Mouse (Mus musculus) CH12.LX (cell line): Measurements from ENCODE around the gene Fiz1. TPM values are rescaled to one million over a fixed set of nuclear protein-coding genes. Genes with fewer than 3 reads are reported as not detected.
A peak's percentile ranks its signal among the peaks of the same experiment; 100 is the strongest.

ENCODE experiments used
- DNase-seq: peaks from one replicate; pipeline ENCODE4 v3.0.0-alpha.2; 2013; ENCODE audit errors: extremely low read depth
- H3K27ac ChIP-seq: 2 replicates; pipeline ENCODE4 v1.5.1; 2012; ENCODE audit warnings: low read depth, mild to moderate bottlenecking, control low read depth, moderate library complexity; ENCODE audit not compliant: insufficient read depth
- H3K27me3 ChIP-seq: replicated peaks from 2 replicates; pipeline ENCODE3; 2012; ENCODE audit warnings: inconsistent platforms
- H3K36me3 ChIP-seq, 2 experiments: replicated peaks in 1 of 2; 2 replicates each; pipeline versions ENCODE3 to v1.6.1; 2012; ENCODE audit warnings: inconsistent platforms in 1 of 2, low read length in 1 of 2, mild to moderate bottlenecking in 1 of 2, mixed read lengths in 1 of 2, moderate library complexity in 1 of 2; ENCODE audit not compliant: control insufficient read depth in 1 of 2, insufficient read depth in 1 of 2
- H3K4me1 ChIP-seq, 2 experiments: 2 replicates each; pipeline ENCODE4 v1.6.1; 2012; ENCODE audit warnings: inconsistent platforms in 1 of 2, moderate library complexity in 1 of 2; ENCODE audit not compliant: insufficient read depth in 2 of 2, control insufficient read depth in 1 of 2
- H3K4me2 ChIP-seq: 2 replicates; pipeline ENCODE4 v1.6.1; 2012; ENCODE audit warnings: low read depth, mild to moderate bottlenecking, control low read depth; ENCODE audit not compliant: poor library complexity, insufficient read depth, severe bottlenecking
- H3K4me3 ChIP-seq, 3 experiments: fragments of 150-350 bp in 1 of 3; sonication (generic) in 1 of 3; replicated peaks in 1 of 3; 2 replicates each; pipeline versions ENCODE3 to v1.5.1; 2011 to 2012; ENCODE audit warnings: low read depth in 2 of 3, low read length in 2 of 3, mild to moderate bottlenecking in 2 of 3, moderate library complexity in 2 of 3, control low read depth in 1 of 3, improper control_type of control experiment in 1 of 3, inconsistent platforms in 1 of 3, mixed read lengths in 1 of 3; ENCODE audit not compliant: poor library complexity in 1 of 3
- H3K79me2 ChIP-seq: replicated peaks from 2 replicates; pipeline ENCODE4 v1.6.1; 2012; ENCODE audit warnings: mild to moderate bottlenecking, moderate library complexity; ENCODE audit not compliant: control insufficient read depth, poor library complexity, insufficient read depth, severe bottlenecking; ENCODE audit errors: extremely low read depth
- H3K9ac ChIP-seq: 2 replicates; pipeline ENCODE4 v1.6.1; 2012; ENCODE audit warnings: low read depth, mild to moderate bottlenecking, control low read depth, moderate library complexity; ENCODE audit not compliant: insufficient read depth
- H3K9me3 ChIP-seq: replicated peaks from 2 replicates; pipeline ENCODE3; 2012; ENCODE audit warnings: low read length, inconsistent platforms, mixed read lengths
- CTCF ChIP-seq, 2 experiments: IDR thresholded peaks in 1 of 2; conservative IDR thresholded peaks in 1 of 2; 2 replicates each; pipeline ENCODE4 v1.5.1; 2011 to 2012; ENCODE audit warnings: low read depth in 2 of 2, low read length in 2 of 2, improper control_type of control experiment in 1 of 2, inconsistent platforms in 1 of 2, mild to moderate bottlenecking in 1 of 2, moderate library complexity in 1 of 2
- E2F4 ChIP-seq: IDR thresholded peaks from 2 replicates; pipeline ENCODE4 v1.6.1; 2011; ENCODE audit warnings: low read depth, low read length, improper control_type of control experiment; ENCODE audit not compliant: insufficient replicate concordance
- HCFC1 ChIP-seq: IDR thresholded peaks from 2 replicates; pipeline ENCODE4 v1.6.1; 2012; ENCODE audit warnings: low read depth, mild to moderate bottlenecking, inconsistent platforms, low read length, improper control_type of control experiment
- IRF4 ChIP-seq: IDR thresholded peaks from 2 replicates; pipeline ENCODE4 v1.6.1; 2014; ENCODE audit warnings: low read depth, mild to moderate bottlenecking, inconsistent platforms, low read length, improper control_type of control experiment
- KAT2A ChIP-seq: IDR thresholded peaks from 2 replicates; pipeline ENCODE4 v1.6.1; 2012; ENCODE audit warnings: low read length, improper control_type of control experiment, inconsistent platforms; ENCODE audit not compliant: insufficient replicate concordance
- MYC ChIP-seq: IDR thresholded peaks from 2 replicates; pipeline ENCODE4 v1.6.1; 2011; ENCODE audit warnings: low read depth, mild to moderate bottlenecking, improper control_type of control experiment, low read length
- NRF1 ChIP-seq: IDR thresholded peaks from 2 replicates; pipeline ENCODE4 v1.6.1; 2014; ENCODE audit warnings: low read depth, mild to moderate bottlenecking, inconsistent platforms, low read length, improper control_type of control experiment, moderate library complexity
- PAX5 ChIP-seq: IDR thresholded peaks from 2 replicates; pipeline ENCODE4 v1.6.1; 2012; ENCODE audit warnings: low read length, inconsistent platforms, mixed read lengths
- POLR2A ChIP-seq: IDR thresholded peaks from 2 replicates; pipeline ENCODE4 v1.6.1; 2011; ENCODE audit warnings: low read depth, mild to moderate bottlenecking, improper control_type of control experiment, low read length
- POLR2AphosphoS2 ChIP-seq: IDR thresholded peaks from 2 replicates; pipeline ENCODE4 v1.6.1; 2011; ENCODE audit warnings: low read depth, low read length, improper control_type of control experiment
- SIN3A ChIP-seq: IDR thresholded peaks from 2 replicates; pipeline ENCODE4 v1.6.1; 2012; ENCODE audit warnings: low read length, improper control_type of control experiment, inconsistent platforms
- USF1 ChIP-seq: IDR thresholded peaks from 2 replicates; pipeline ENCODE4 v1.6.1; 2014; ENCODE audit warnings: low read depth, mild to moderate bottlenecking, inconsistent platforms, low read length, improper control_type of control experiment
- ZKSCAN1 ChIP-seq: IDR thresholded peaks from 2 replicates; pipeline ENCODE4 v1.6.1; 2012; ENCODE audit warnings: low read depth, inconsistent platforms, low read length, improper control_type of control experiment, borderline replicate concordance
- ZMIZ1 ChIP-seq: IDR thresholded peaks from 2 replicates; pipeline ENCODE4 v1.6.1; 2012; ENCODE audit warnings: low read depth, mild to moderate bottlenecking, inconsistent platforms, low read length, improper control_type of control experiment
- ZNF384 ChIP-seq: IDR thresholded peaks from 2 replicates; pipeline ENCODE4 v1.6.1; 2012; ENCODE audit warnings: low read depth, low read length, improper control_type of control experiment, inconsistent platforms
- dilution Hi-C: fragments of 300-500 bp; cut with MboI; formaldehyde crosslinking; loops from 2 replicates; pipeline ENCODE4 v1.14.3; 2020; ENCODE audit warnings: low sequenced_read_pairs; ENCODE audit not compliant: extremely low pct_unique_long_range_greater_than_20kb, extremely low pct_ligation_motif_present
- in situ Hi-C: fragments of 300-500 bp; cut with MboI; formaldehyde crosslinking; loops from 3 replicates; pipeline ENCODE4 v1.14.3; 2019; ENCODE audit warnings: low sequenced_read_pairs, low pct_ligation_motif_present, low pct_unique_long_range_greater_than_20kb, mixed read lengths
- polyA plus RNA-seq: library from polyadenylated mRNA; unstranded; fragments of >175 nt; gene quantifications from 2 replicates; pipeline ENCODE4 v1.2.1, GENCODE M21; 2012; ENCODE audit warnings: low read depth; ENCODE audit not compliant: insufficient read length
- total RNA-seq, 2 experiments: library from RNA; depleted of rRNA; stranded (reverse); fragments of 300-350 nt in 1 of 2; fragments of >200 nt in 1 of 2; gene quantifications; 2 replicates each; pipeline ENCODE4 v1.2.3; 2012 to 2014

The Fiz1 gene
- total and polyA plus RNA-seq, 3 experiments, result 18.4 to 40.8 (median 24.3) TPM

GRCm38 (mm10) chr7:4976832-4977231 is 37.7 kb downstream of the Fiz1 start:
- TF ChIP-seq POLR2AphosphoS2, result no peak
- peak in 1 of 2 experiments; percentile 42; a peak in 2 of 4 replicates for TF ChIP-seq CTCF (conservative IDR thresholded peaks at IDR 0.05 in 1 of 2, IDR thresholded peaks at IDR 0.05 in 1 of 2; ENCODE audit: low read depth in 2 of 2, low read length in 2 of 2)
- no peak for TF ChIP-seq SIN3A
- TF ChIP-seq NRF1, result no peak
- TF ChIP-seq, all 38 proteins: peak for 1
- no peaks in the 10 kb centered on the region for H3K79me2 ChIP-seq
- no peaks in the 10 kb centered on the region for H3K36me3 ChIP-seq
- no peak overlapping the region for H3K9ac ChIP-seq
- H3K27ac ChIP-seq, result no peak overlapping the region
- H3K4me3 ChIP-seq, result no peak overlapping the region
- in situ Hi-C loops (no loop called here), dilution Hi-C loops (no loop called here)
- peaks cover 8% of the 10 kb centered on the region for H3K9me3 ChIP-seq
- DNase-seq, result no peak
- no peak overlapping the region for H3K4me2 ChIP-seq
- H3K27me3 ChIP-seq, result peaks cover 41% of the 10 kb centered on the region
- H3K4me1 ChIP-seq, result 0 out of 4 replicates have a peak, but pooled peaks cover 2 to 6% of the 10 kb centered on the region in 2 experiments

GRCm38 (mm10) chr7:4975455-4975854 is 39.0 kb downstream of the Fiz1 start:
- H3K4me1 ChIP-seq, result 0 out of 4 replicates have a peak, but pooled peaks cover 2 to 6% of the 10 kb centered on the region in 2 experiments
- no peaks in the 10 kb centered on the region for H3K36me3 ChIP-seq
- no peaks in the 10 kb centered on the region for H3K79me2 ChIP-seq
- in situ Hi-C loops, result no loop called here
- no peak overlapping the region for H3K4me3 ChIP-seq
- no peak overlapping the region for H3K4me2 ChIP-seq
- TF ChIP-seq POLR2A (no peak), ZKSCAN1 (no peak), ZMIZ1 (no peak), NRF1 (no peak), USF1 (no peak), IRF4 (no peak), HCFC1 (no peak), MYC (no peak), ZNF384 (no peak), PAX5 (no peak), E2F4 (no peak), KAT2A (no peak), CTCF (conservative IDR thresholded peaks at IDR 0.05 in 1 of 2, IDR thresholded peaks at IDR 0.05 in 1 of 2; ENCODE audit: low read depth in 2 of 2, low read length in 2 of 2) (no peak)
- TF ChIP-seq, all 38 proteins: peak for 0
- Histone ChIP-seq H3K27me3 (peaks cover 50% of the 10 kb centered on the region), H3K9me3 (peaks cover 8% of the 10 kb centered on the region), H3K9ac (no peak overlapping the region), H3K27ac (no peak overlapping the region)
- no peak for DNase-seq
- dilution Hi-C loops, result no loop called here
